Mouse (Mus musculus) stomach, postnatal 0 days (tissue): Measurements from ENCODE around the gene Fbxo45.

ENCODE experiments used
- CTCF ChIP-seq: IDR thresholded peaks from 2 replicates; pipeline ENCODE4 v1.5.1; 2016; ENCODE audit warnings: antibody characterized with exemption, low read depth, mild to moderate bottlenecking, moderate library complexity
- EP300 ChIP-seq: optimal IDR thresholded peaks from 2 replicates; pipeline ENCODE3; 2016; ENCODE audit warnings: antibody characterized with exemption

DNA sequence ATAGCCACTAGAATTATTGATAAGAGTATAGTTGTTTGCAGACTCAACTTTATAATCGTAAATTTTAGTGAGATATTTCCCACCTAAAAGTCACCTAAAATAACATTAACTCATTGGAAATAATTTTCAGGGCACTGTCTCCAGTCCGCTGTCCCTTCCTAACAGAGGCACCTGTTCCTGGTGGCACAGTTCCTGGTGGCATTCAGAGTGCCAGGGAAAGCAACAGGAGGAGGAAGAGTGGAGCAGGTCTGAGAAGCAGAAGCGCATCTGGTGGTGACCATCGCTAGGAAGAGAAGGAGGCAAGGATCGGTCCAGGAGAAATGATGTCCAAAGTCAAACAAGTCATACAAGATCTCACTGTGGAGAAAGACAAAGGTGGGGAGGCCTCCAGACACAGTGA lies 60.9 kb downstream of the Fbxo45 start:
- TF ChIP-seq CTCF (no peak), EP300 (no peak)
